Mouse (Mus musculus): ENCODE measurements around the gene Nkx3-2. TPM values are rescaled to one million over a fixed set of nuclear protein-coding genes. Genes with fewer than 3 reads are reported as not detected.

The Nkx3-2 gene
- polyA plus RNA-seq, 1 experiment from 2014 or later: 2.4 TPM

- 7% methylated on average over 8 of the region's 8 CpGs for WGBS
- no peak for ATAC-seq (ENCODE audit: low FRiP score)
These were observed 4.2 kb downstream of the Nkx3-2 start for GRCm38 (mm10) chr5:41760071-41760470.

GRCm38 (mm10) chr5:41758671-41759639 is 5.3 kb downstream of the Nkx3-2 start:
- 9% methylated on average over 19 of the region's 19 CpGs for WGBS
- H3K4me3 ChIP-seq: no peak overlapping the region
- no peak overlapping the region for H3K27ac ChIP-seq
- H3K27me3 ChIP-seq: peaks cover 96% of the 10 kb centered on the region
- H3K36me3 ChIP-seq: no peaks in the 10 kb centered on the region
- H3K9ac ChIP-seq: no peak overlapping the region
- ATAC-seq (ENCODE audit: low FRiP score): no peak
- peaks cover 24% of the 10 kb centered on the region for H3K4me1 ChIP-seq
- no peaks in the 10 kb centered on the region for H3K9me3 ChIP-seq (replicated peaks)
- H3K4me2 ChIP-seq (replicated peaks): no peak overlapping the region

More at GRCm38 (mm10) chr5:41760071-41760470, 4.2 kb downstream of the Nkx3-2 start:
- H3K4me1 ChIP-seq: peaks cover 26% of the 10 kb centered on the region
- no peaks in the 10 kb centered on the region for H3K36me3 ChIP-seq
- H3K4me3 ChIP-seq: no peak overlapping the region
- no peak overlapping the region for H3K9ac ChIP-seq
- no peaks in the 10 kb centered on the region for H3K9me3 ChIP-seq (replicated peaks)
- H3K27me3 ChIP-seq: peaks cover 96% of the 10 kb centered on the region
- H3K4me2 ChIP-seq (replicated peaks): no peak overlapping the region
- no peak overlapping the region for H3K27ac ChIP-seq

GRCm38 (mm10) chr5:41757338-41757737 is 7.0 kb downstream of the Nkx3-2 start:
- Histone ChIP-seq H3K27ac (no peak overlapping the region), H3K36me3 (no peaks in the 10 kb centered on the region), H3K9ac (no peak overlapping the region), H3K4me2 (replicated peaks) (no peak overlapping the region), H3K27me3 (peaks cover 96% of the 10 kb centered on the region), H3K4me3 (no peak overlapping the region), H3K9me3 (replicated peaks) (no peaks in the 10 kb centered on the region), H3K4me1 (peaks cover 12% of the 10 kb centered on the region)
- no peak for ATAC-seq (ENCODE audit: low FRiP score)
- WGBS: 6% methylated on average over 5 of the region's 5 CpGs

- no peak for ATAC-seq (ENCODE audit: low FRiP score)
- H3K9me3 ChIP-seq (replicated peaks): no peaks in the 10 kb centered on the region
- WGBS: 3% methylated on average over 4 of the region's 4 CpGs
- no peak overlapping the region for H3K4me3 ChIP-seq
- peaks cover 96% of the 10 kb centered on the region for H3K27me3 ChIP-seq
- no peak overlapping the region for H3K4me2 ChIP-seq (replicated peaks)
- no peak overlapping the region for H3K9ac ChIP-seq
- H3K4me1 ChIP-seq: peaks cover 6% of the 10 kb centered on the region
- no peak overlapping the region for H3K27ac ChIP-seq
- H3K36me3 ChIP-seq: no peaks in the 10 kb centered on the region
These were observed 7.9 kb downstream of the Nkx3-2 start for GRCm38 (mm10) chr5:41756396-41756795.

GRCm38 (mm10) chr5:41755373-41755960 is 8.8 kb downstream of the Nkx3-2 start:
- 2% methylated on average over 23 of the region's 23 CpGs for WGBS

GRCm38 (mm10) chr5:41754836-41755235 is 9.5 kb downstream of the Nkx3-2 start:
- H3K36me3 ChIP-seq: no peaks in the 10 kb centered on the region
- H3K27me3 ChIP-seq: peaks cover 97% of the 10 kb centered on the region
- no peak overlapping the region for H3K9ac ChIP-seq
- under 1% methylated on average over 16 of the region's 16 CpGs for WGBS
- peak overlapping the region; percentile 13; the same call in 1 of the 2 replicates for H3K4me2 ChIP-seq (replicated peaks)
- no peak overlapping the region for H3K4me3 ChIP-seq
- H3K4me1 ChIP-seq: 0 out of 2 replicates have a peak, but pooled peaks cover 4% of the 10 kb centered on the region
- H3K9me3 ChIP-seq (replicated peaks): no peaks in the 10 kb centered on the region
- ATAC-seq (ENCODE audit: low FRiP score): no peak
- no peak overlapping the region for H3K27ac ChIP-seq

More at GRCm38 (mm10) chr5:41755373-41755960, 8.8 kb downstream of the Nkx3-2 start:
- H3K36me3 ChIP-seq: no peaks in the 10 kb centered on the region
- no peak overlapping the region for H3K4me3 ChIP-seq
- no peaks in the 10 kb centered on the region for H3K9me3 ChIP-seq (replicated peaks)
- ATAC-seq (ENCODE audit: low FRiP score): no peak
- H3K27me3 ChIP-seq: peaks cover 97% of the 10 kb centered on the region
- H3K4me1 ChIP-seq: 0 out of 2 replicates have a peak, but pooled peaks cover 4% of the 10 kb centered on the region
- no peak overlapping the region for H3K9ac ChIP-seq
- H3K27ac ChIP-seq: no peak overlapping the region
- no peak overlapping the region for H3K4me2 ChIP-seq (replicated peaks)

- H3K27ac ChIP-seq: no peak overlapping the region
- H3K36me3 ChIP-seq: no peaks in the 10 kb centered on the region
- H3K4me1 ChIP-seq: 0 out of 2 replicates have a peak, but pooled peaks cover 4% of the 10 kb centered on the region
- ATAC-seq (ENCODE audit: low FRiP score): no peak
- under 1% methylated on average over 17 of the region's 17 CpGs for WGBS
- no peak overlapping the region for H3K4me3 ChIP-seq
- H3K4me2 ChIP-seq (replicated peaks): peak overlapping the region; percentile 13; the same call in 1 of the 2 replicates
- H3K9me3 ChIP-seq (replicated peaks): no peaks in the 10 kb centered on the region
- no peak overlapping the region for H3K9ac ChIP-seq
- peaks cover 98% of the 10 kb centered on the region for H3K27me3 ChIP-seq
These were observed 10.0 kb downstream of the Nkx3-2 start for GRCm38 (mm10) chr5:41754226-41754775.

- H3K27me3 ChIP-seq: peaks cover 98% of the 10 kb centered on the region
- H3K4me3 ChIP-seq: no peak overlapping the region
- H3K9me3 ChIP-seq (replicated peaks): no peaks in the 10 kb centered on the region
- no peak overlapping the region for H3K27ac ChIP-seq
- H3K4me1 ChIP-seq: 0 out of 2 replicates have a peak, but pooled peaks cover 4% of the 10 kb centered on the region
- H3K4me2 ChIP-seq (replicated peaks): no peak overlapping the region
- no peaks in the 10 kb centered on the region for H3K36me3 ChIP-seq
- no peak overlapping the region for H3K9ac ChIP-seq
- no peak for ATAC-seq (ENCODE audit: low FRiP score)
- WGBS: 30% methylated on average over 4 of the region's 4 CpGs
These were observed 11.6 kb downstream of the Nkx3-2 start for GRCm38 (mm10) chr5:41752721-41753120.

- Histone ChIP-seq H3K27me3 (peaks cover 69% of the 10 kb centered on the region), H3K9ac (no peak overlapping the region), H3K36me3 (no peaks in the 10 kb centered on the region), H3K9me3 (replicated peaks) (no peaks in the 10 kb centered on the region), H3K4me2 (replicated peaks) (no peak overlapping the region), H3K4me3 (no peak overlapping the region), H3K27ac (no peak overlapping the region), H3K4me1 (no peaks in the 10 kb centered on the region)
- 0 out of 2 replicates have a peak, but pooled peaks have one; percentile 32 for ATAC-seq (ENCODE audit: low FRiP score)
- WGBS: 4% methylated on average over 13 of the region's 15 CpGs
These were observed 19.2 kb downstream of the Nkx3-2 start for GRCm38 (mm10) chr5:41744898-41745780.

- no peak overlapping the region for H3K4me3 ChIP-seq
- no peaks in the 10 kb centered on the region for H3K4me1 ChIP-seq
- H3K27ac ChIP-seq: no peak overlapping the region
- H3K27me3 ChIP-seq: peaks cover 60% of the 10 kb centered on the region
- H3K9ac ChIP-seq: no peak overlapping the region
- H3K4me2 ChIP-seq (replicated peaks): no peak overlapping the region
- 7% methylated on average over 7 of the region's 7 CpGs for WGBS
- H3K36me3 ChIP-seq: no peaks in the 10 kb centered on the region
- no peak for ATAC-seq (ENCODE audit: low FRiP score)
- no peaks in the 10 kb centered on the region for H3K9me3 ChIP-seq (replicated peaks)
These were observed 20.1 kb downstream of the Nkx3-2 start for GRCm38 (mm10) chr5:41744234-41744633.

GRCm38 (mm10) chr5:41738817-41739216 is 25.5 kb downstream of the Nkx3-2 start:
- 72% methylated on average over 6 of the region's 6 CpGs for WGBS
- H3K4me2 ChIP-seq (replicated peaks): no peak overlapping the region
- no peak overlapping the region for H3K9ac ChIP-seq
- no peaks in the 10 kb centered on the region for H3K36me3 ChIP-seq
- H3K27me3 ChIP-seq: peaks cover 6% of the 10 kb centered on the region
- no peaks in the 10 kb centered on the region for H3K9me3 ChIP-seq (replicated peaks)
- no peak overlapping the region for H3K27ac ChIP-seq
- ATAC-seq (ENCODE audit: low FRiP score): no peak
- H3K4me1 ChIP-seq: no peaks in the 10 kb centered on the region
- no peak overlapping the region for H3K4me3 ChIP-seq
